Mouse (Mus musculus) retina, postnatal 1 day (tissue): ENCODE data around the gene Tmcc3.
"Not testable (repeated sequence)": the region's sequence is repeated elsewhere in the genome, so short reads cannot be mapped to it uniquely, and the experiment has no call there.

ENCODE experiments used
- DNase-seq: peaks from one replicate; pipeline ENCODE4 v3.0.0-alpha.2; 2012

Gene Tmcc3

DNA sequence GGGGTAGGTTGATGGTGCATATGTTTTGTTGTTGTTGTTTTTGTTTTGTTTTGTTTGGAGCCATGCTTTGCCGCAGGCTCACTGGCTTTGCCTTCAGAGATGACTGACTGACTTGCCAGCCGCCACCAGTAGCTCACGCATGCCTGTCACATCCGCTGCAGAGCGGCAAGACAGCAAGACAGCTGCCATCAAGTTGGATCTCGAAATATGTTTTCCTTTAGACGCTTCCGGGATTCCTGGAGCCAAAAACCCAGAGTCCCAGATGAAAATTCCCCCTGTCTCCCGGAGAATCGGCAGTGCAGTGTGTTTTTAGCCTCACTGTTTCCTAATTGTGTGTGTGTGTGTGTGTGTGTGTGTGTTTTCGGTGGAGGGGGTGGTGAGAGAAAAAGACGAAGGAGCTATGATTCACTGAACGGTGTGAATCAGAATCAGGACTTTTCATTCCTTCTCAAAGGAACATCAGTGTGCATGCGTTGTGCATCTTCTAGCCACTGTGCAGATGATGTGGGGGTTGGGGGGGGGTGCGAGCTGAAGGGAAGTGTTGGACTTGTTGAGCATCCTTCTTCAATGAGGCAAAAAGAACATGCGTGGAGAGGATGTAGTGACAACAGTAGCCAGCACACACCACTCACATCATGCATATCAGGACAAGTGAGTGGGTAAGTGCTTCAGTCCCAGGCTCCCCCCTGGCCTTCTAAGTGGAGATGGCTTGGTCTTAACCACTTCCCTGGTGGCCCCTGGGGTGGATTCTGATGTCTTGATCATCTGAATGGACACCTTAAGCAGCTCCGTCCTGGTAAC is 208.8 kb downstream of the Tmcc3 start:
- DNase-seq: no peak

GRCm38 (mm10) chr10:94521107-94521401 is 209.3 kb downstream of the Tmcc3 start:
- DNase-seq: peak; percentile 77

- peak; percentile 49 for DNase-seq
These were observed 210.0 kb downstream of the Tmcc3 start for GRCm38 (mm10) chr10:94521776-94522175.

- DNase-seq: no peak
These were observed 211.5 kb downstream of the Tmcc3 start for GRCm38 (mm10) chr10:94523297-94523696.

GRCm38 (mm10) chr10:94523711-94524156 is 212.0 kb downstream of the Tmcc3 start:
- peak; percentile 88 for DNase-seq

DNA sequence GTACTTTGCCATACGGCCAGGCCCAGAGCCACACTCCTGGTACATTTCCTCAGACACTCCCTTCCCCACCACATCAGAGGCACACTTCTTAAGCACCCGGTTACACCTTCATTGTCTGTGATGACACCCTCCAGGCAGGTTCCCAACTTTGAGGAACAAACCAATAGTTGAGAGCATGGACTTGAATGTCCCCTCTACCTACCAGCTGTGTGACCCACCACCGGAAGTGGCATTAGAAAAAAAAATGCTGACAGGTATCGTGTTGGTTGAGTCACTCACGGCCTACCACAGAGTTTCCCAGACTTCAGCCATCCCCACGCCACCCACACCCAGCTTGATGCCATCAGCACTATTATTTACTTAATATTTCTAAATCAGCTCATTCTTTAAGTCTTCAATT is 213.2 kb downstream of the Tmcc3 start:
- DNase-seq: no peak

- DNase-seq: no peak
These were observed 214.0 kb downstream of the Tmcc3 start for GRCm38 (mm10) chr10:94525784-94526183.

GRCm38 (mm10) chr10:94526834-94527233 is 215.1 kb downstream of the Tmcc3 start:
- DNase-seq: no peak

- no peak for DNase-seq
These were observed 215.5 kb downstream of the Tmcc3 start for GRCm38 (mm10) chr10:94527248-94527647.

- no peak for DNase-seq
These were observed 218.3 kb downstream of the Tmcc3 start for GRCm38 (mm10) chr10:94530079-94530478.

- no peak for DNase-seq
These were observed 219.7 kb downstream of the Tmcc3 start for GRCm38 (mm10) chr10:94531482-94531881.

GRCm38 (mm10) chr10:94533081-94533724 is 221.5 kb downstream of the Tmcc3 start:
- no peak for DNase-seq

DNA sequence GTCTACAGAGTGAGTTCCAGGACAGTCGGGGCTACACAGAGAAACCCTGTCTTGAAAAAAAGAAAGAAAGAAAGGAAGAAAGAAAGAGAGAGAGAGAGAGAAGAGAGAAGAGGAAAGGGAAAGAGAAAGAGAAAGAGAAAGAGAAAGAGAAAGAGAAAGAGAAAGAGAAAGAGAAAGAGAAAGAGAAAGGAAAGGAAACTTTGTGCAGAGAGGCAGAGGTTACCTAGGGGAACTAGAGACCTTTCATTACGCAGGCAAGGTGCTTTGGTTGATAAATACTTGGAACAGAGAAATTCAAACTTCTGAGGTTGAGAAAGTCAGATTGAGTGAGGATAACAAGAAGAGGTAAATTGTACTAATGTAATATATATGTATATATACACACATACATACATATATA is 226.9 kb downstream of the Tmcc3 start:
- not testable (repeated sequence) for DNase-seq

DNA sequence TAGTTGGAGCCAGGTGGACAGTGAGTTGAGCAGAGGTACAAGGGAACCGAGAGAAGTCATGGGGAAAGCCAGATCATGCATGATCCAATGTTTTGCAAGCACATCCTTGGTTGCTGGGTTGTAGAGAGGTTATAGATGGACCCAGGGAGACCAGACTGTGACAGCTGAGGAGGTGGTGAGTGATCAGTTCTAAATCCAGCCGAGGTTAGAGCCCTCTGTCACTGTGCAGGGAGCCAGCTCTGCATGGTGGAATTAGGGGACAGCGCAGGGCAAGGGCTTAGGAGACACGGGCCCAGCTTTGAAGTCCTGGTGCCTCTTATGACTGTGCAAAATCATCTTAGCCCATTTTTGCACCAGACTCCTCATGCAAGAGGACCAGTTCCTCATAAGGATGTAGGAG is 228.5 kb downstream of the Tmcc3 start:
- no peak for DNase-seq

DNA sequence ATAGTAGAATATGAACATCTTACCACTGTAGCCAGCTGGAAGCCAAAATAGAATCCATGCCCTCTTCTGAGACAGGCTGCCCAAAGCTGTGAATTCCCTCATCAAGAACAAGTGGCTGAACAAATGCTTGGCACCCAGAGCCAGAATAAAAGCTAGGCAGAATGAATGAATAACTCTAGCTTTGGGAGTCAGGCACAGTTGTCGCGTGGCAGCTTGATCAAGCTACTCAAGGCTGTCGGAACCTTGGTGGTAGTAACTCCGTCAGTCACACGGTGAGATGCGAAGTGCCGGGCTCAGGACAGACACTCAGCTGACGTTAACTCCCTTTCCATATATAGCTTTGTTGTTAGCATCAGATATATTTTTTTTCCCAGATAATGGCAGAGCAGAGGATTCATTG is 232.2 kb downstream of the Tmcc3 start:
- no peak for DNase-seq

DNA sequence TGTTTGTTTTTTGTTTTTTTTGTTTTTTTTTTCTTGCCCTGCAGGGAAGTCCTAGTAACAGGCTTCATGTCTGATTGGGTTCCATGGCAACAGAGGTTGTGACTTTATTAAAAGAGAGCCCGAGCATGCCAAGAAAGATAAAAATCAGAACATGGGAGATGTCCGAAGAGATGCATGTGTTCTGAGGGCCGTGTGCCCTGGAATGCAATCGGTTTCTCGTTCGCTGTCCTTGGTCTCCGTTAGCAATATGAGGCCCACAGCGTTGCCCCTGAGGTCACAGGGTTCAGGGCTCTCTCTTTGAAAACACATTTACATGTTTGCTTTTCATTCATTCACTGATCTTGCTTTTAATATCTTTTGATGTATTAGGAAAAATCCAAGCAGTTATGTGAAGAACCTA is 233.1 kb downstream of the Tmcc3 start:
- DNase-seq: peak; percentile 49

DNA sequence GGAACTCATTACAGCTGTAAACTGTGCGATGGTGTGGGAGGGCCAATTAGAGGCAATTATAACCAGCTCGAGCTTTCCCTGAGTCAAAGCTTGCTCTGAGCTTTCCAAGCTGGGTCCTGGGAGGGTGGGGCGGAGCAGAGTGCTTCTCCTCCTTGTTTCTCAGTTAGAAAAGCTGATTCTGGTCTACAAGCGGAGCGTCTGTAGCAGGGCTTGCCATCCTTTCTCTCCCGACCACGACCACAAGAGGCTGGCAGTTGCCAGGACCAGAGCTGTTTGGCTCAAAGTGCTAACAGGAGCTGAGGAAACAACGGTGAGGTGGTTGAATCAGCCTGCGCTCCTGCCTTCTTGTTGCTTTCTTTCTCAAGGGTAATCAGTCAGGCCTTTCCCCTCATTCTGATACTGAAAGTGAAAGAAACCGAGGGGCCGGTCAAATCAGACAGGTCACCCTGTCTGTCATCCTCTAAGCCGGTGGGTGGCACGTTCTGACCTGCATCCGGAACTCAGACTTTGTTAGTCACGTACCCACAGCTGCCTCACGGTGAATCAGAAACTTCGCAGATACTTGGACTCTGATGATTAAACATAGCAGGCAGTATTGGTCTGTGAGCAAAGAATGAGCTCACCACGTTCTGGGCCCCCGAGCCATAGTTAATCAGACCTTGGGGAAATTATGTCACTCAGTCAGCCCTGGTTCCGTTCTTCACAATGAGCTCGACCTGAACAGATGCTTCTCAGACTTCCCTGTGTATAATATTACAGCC is 233.7 kb downstream of the Tmcc3 start:
- DNase-seq: peak; percentile 68

GRCm38 (mm10) chr10:94546617-94547016 is 234.9 kb downstream of the Tmcc3 start:
- no peak for DNase-seq

- DNase-seq: peak; percentile 28
These were observed 237.9 kb downstream of the Tmcc3 start for GRCm38 (mm10) chr10:94549511-94550232.

DNA sequence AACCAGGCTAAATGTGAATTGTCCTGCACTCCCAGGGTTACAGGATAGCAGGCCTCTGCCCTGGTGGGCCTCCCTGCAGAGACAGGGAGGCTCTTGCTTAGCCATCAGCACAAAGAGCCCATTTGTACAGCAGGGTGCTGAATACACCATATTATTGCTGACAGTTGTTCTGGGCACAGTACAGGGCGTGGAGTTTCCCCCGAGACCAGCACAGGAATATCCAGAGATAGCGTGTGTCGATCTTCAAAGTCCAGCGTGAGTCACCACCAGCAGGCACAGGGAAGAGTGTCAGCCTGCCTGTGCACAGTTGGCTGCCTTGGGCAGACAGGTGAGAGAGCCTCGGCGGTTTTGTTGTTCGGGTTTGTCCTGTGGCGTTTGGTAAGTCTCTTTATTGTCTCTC is 238.9 kb downstream of the Tmcc3 start:
- no peak for DNase-seq

DNA sequence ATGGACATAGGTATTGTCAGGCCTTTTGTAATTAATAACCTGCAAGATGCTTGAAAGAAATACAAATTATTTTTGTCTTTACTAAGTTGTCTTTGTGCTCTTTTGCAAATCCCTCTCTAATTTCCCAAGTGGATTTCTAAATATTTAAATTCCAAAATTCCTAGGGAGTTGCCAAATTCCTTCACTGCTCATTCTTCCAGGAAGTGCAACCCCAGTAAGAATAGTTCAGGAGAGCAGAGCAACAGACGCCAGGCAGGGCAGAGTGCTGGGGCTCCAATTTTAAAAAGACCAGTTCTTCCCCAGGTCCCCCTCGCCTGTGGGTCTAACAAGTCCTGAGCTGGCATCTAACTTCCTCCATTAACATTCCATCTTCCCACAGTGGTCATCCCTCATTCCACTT is 239.3 kb downstream of the Tmcc3 start:
- no peak for DNase-seq

DNA sequence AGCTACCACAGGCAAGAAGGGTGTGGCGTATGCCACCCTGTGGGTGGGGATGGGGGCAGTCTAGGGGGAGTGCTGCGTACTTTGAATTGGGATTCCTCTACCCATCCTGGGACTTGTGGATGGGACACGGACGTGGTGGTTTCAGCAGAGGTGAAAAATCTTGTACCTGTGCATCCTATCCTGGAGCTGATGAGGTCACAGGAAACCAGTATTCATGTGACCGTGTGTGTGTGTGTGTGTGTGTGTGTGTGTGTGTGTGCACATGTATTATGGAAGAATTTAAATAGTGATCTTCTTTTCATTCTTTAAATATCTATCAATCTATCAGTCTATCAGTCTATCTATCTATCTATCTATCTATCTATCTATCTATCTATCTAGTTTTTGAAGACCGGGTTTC is 239.8 kb downstream of the Tmcc3 start:
- no peak for DNase-seq

DNA sequence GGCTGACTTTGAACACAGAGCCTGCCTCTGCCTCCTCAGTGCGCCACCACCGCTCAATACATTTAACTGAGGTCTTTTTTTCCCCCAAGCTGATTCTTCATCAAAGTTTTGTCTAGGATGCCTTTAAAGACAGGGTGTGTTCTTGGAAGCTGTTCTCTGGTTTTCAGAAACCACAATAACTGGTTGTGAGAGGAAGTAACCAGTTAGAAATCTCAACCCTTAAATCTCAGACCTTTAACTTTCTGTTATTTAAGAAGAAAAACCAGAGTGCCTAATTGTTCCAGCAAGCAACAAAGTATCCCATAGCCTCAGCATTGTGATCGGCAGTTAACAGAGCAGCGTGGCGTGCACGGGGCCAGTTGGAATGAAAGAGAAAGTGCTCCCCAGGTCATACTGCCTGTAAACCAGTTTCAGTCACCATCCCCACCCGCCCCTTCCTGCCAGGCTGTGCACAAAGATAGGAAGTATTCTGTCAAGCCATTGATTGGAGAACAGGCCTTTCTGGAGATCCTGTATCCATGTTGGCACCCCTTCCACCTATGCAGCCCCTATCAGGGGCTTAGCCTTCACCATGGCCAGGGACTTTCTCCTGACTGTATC is 240.3 kb downstream of the Tmcc3 start:
- DNase-seq: no peak
